Mouse (Mus musculus): ENCODE data around the gene Slc34a1. TPM values are rescaled to one million over a fixed set of nuclear protein-coding genes. Genes with fewer than 3 reads are reported as not detected.
A peak's percentile ranks its signal among the peaks of the same experiment; 100 is the strongest.

Slc34a1 gene
- polyA plus RNA-seq, 2 experiments: 0.01 TPM; not detected in 1

- no peak for ATAC-seq (ENCODE audit: insufficient read depth)
- Histone ChIP-seq H3K9ac (replicated peaks) (no peak overlapping the region), H3K36me3 (replicated peaks; ENCODE audit: control insufficient read depth, insufficient read depth, low read depth) (no peaks in the 10 kb centered on the region), H3K4me2 (ENCODE audit: low read depth) (no peak overlapping the region), H3K9me3 (ENCODE audit: control insufficient read depth, low read length) (no peaks in the 10 kb centered on the region), H3K4me3 (ENCODE audit: insufficient read depth in 1 of 2, low read depth in 2 of 2, low read length in 2 of 2) (no peak overlapping the region), H3K27me3 (ENCODE audit: control insufficient read depth, insufficient read depth, low read length) (no peaks in the 10 kb centered on the region; the same call in 1 of the 2 replicates), H3K4me1 (replicated peaks; ENCODE audit: control insufficient read depth in 2 of 2, insufficient read depth in 2 of 2, low read length in 1 of 2) (peaks cover 0 to 4% of the 10 kb centered on the region in 2 experiments; a peak in 1 of 4 replicates), H3K27ac (no peak overlapping the region)
- 55% methylated on average over 4 of the region's 4 CpGs for WGBS (ENCODE audit: insufficient replicate concordance)
- DNase-seq (ENCODE audit: low read depth in 3 of 3, low spot score in 3 of 3): peak in 1 of 3 experiments; percentile 27
- TF ChIP-seq CTCF (IDR thresholded peaks at IDR 0.05; ENCODE audit: low read depth) (peak; percentile 73), EP300 (IDR thresholded peaks at IDR 0.05; ENCODE audit: low read depth) (no peak)
Measured at GRCm38 (mm10) chr13:55392933-55393332, 5.1 kb upstream of the Slc34a1 start.

- TF ChIP-seq CTCF (IDR thresholded peaks at IDR 0.05; ENCODE audit: low read depth): no peak
- TF ChIP-seq EP300 (IDR thresholded peaks at IDR 0.05; ENCODE audit: low read depth): no peak
- Histone ChIP-seq H3K9me3 (ENCODE audit: control insufficient read depth, low read length) (no peaks in the 10 kb centered on the region), H3K27ac (no peak overlapping the region), H3K36me3 (replicated peaks; ENCODE audit: control insufficient read depth, insufficient read depth, low read depth) (no peaks in the 10 kb centered on the region), H3K9ac (replicated peaks) (no peak overlapping the region), H3K4me1 (replicated peaks; ENCODE audit: control insufficient read depth in 2 of 2, insufficient read depth in 2 of 2, low read length in 1 of 2) (no peaks in the 10 kb centered on the region), H3K4me3 (ENCODE audit: insufficient read depth in 1 of 2, low read depth in 2 of 2, low read length in 2 of 2) (no peak overlapping the region), H3K4me2 (ENCODE audit: low read depth) (no peak overlapping the region), H3K27me3 (ENCODE audit: control insufficient read depth, insufficient read depth, low read length) (peaks cover 4% of the 10 kb centered on the region)
- ATAC-seq (ENCODE audit: insufficient read depth) (no peak), DNase-seq (ENCODE audit: low read depth in 3 of 3, low spot score in 3 of 3) (no peak)
- WGBS (ENCODE audit: insufficient replicate concordance): 28% methylated on average over 5 of the region's 5 CpGs
Measured at GRCm38 (mm10) chr13:55399300-55400038, 1.5 kb downstream of the Slc34a1 start.

DNA sequence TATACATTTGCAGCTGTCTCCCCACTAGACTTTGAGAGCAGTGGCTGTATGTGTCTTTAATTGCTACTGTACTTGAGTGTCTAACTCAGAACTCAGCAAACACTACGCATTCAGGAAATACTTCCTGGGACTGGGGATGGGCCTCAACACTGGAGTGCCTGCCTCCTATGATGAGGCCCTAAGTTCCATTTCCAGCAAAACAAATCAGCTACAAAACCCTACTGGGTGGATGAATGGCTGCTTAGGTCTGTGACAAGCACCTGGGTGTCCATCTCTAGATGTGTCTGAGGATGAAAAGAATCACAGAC, 2.0 kb downstream of the Slc34a1 start:
- Histone ChIP-seq H3K4me1 (replicated peaks; ENCODE audit: control insufficient read depth in 2 of 2, insufficient read depth in 2 of 2, low read length in 1 of 2) (no peaks in the 10 kb centered on the region), H3K4me3 (ENCODE audit: insufficient read depth in 1 of 2, low read depth in 2 of 2, low read length in 2 of 2) (no peak overlapping the region), H3K36me3 (replicated peaks; ENCODE audit: control insufficient read depth, insufficient read depth, low read depth) (no peaks in the 10 kb centered on the region), H3K9me3 (ENCODE audit: control insufficient read depth, low read length) (no peaks in the 10 kb centered on the region), H3K27me3 (ENCODE audit: control insufficient read depth, insufficient read depth, low read length) (peaks cover 4% of the 10 kb centered on the region), H3K27ac (no peak overlapping the region), H3K4me2 (ENCODE audit: low read depth) (no peak overlapping the region), H3K9ac (replicated peaks) (no peak overlapping the region)
- ATAC-seq (ENCODE audit: insufficient read depth): no peak
- TF ChIP-seq CTCF (IDR thresholded peaks at IDR 0.05; ENCODE audit: low read depth) (no peak), EP300 (IDR thresholded peaks at IDR 0.05; ENCODE audit: low read depth) (no peak)
- 70% methylated on average over 1 of the region's 1 CpGs for WGBS (ENCODE audit: insufficient replicate concordance)
- no peak for DNase-seq (ENCODE audit: low read depth in 3 of 3, low spot score in 3 of 3)

DNA sequence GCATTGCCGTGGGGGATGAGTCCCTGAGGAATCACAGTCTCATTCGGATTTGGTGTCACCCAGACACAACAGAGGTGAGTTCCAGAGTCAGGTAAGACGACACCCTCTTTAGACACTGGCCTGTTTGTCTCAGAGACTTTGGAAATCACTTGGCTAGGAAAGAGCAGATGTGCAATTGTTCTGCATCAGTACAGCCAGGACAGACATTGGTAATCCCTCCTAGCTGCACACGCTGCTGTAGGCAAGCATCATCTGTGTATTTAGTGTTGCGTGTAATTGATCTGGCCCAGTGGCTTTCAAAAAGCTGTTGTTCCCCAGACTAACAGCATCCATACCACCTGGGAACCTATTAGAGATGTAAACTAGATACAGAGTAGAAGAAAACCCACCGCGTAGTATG, 5.3 kb downstream of the Slc34a1 start:
- TF ChIP-seq CTCF (IDR thresholded peaks at IDR 0.05; ENCODE audit: low read depth) (no peak), EP300 (IDR thresholded peaks at IDR 0.05; ENCODE audit: low read depth) (no peak)
- H3K4me3 ChIP-seq (ENCODE audit: insufficient read depth in 1 of 2, low read depth in 2 of 2, low read length in 2 of 2): no peak overlapping the region
- no peak overlapping the region for H3K27ac ChIP-seq
- WGBS (ENCODE audit: insufficient replicate concordance): 62% methylated on average over 7 of the region's 7 CpGs
- no peak for ATAC-seq (ENCODE audit: insufficient read depth)
- 0 out of 4 replicates have a peak, but pooled peaks cover 0 to 2% of the 10 kb centered on the region in 2 experiments for H3K4me1 ChIP-seq (replicated peaks; ENCODE audit: control insufficient read depth in 2 of 2, insufficient read depth in 2 of 2, low read length in 1 of 2)
- no peaks in the 10 kb centered on the region for H3K9me3 ChIP-seq (ENCODE audit: control insufficient read depth, low read length)
- H3K36me3 ChIP-seq (replicated peaks; ENCODE audit: control insufficient read depth, insufficient read depth, low read depth): no peaks in the 10 kb centered on the region
- peaks cover 11% of the 10 kb centered on the region for H3K27me3 ChIP-seq (ENCODE audit: control insufficient read depth, insufficient read depth, low read length)
- H3K4me2 ChIP-seq (ENCODE audit: low read depth): no peak overlapping the region
- DNase-seq (ENCODE audit: low read depth in 3 of 3, low spot score in 3 of 3): no peak
- H3K9ac ChIP-seq (replicated peaks): no peak overlapping the region

DNA sequence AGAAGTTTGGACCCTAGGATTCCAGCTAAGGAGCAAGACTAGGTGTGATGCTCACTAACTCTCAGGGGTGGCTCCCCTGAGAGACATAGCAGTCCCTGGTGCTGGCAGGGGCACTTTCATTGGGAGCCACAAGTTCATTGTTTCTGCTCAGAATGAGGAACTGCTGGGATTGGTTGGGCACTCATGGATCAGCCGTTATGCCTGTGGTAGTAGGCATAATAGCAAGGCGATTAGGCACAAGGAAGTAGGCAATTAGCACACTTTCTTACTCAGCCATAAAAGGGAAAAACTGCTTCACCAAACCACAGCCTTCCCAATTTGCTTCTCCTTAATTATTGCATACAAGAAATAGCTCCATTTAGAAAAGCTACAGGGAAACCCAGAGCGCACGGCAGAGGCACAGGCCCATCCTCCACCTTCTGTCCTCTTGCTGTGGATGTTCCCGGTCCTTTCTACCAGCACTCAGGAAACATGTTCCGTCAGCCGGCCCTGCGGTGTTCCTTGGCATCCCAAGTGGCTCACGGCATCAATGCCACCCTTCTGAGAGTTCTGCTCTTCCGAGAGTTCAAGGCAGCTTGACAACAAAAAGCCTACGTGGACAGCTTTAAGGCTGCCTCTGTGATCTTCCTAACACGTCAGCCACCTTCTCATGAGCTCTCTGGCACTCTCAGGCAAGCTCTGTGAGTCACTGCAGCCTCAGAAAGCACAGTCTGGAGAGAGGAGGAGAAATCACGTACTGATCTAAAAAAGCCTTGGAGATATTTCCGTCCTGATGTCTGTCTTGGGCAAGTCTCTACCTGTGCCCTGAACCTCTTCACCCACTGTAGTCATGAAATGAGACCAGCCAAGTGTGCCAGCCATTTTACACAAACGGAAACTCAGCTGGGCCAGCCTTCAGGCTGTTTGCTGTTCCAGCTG, 6.2 kb downstream of the Slc34a1 start:
- no peak for TF ChIP-seq CTCF (IDR thresholded peaks at IDR 0.05; ENCODE audit: low read depth)
- no peak for TF ChIP-seq EP300 (IDR thresholded peaks at IDR 0.05; ENCODE audit: low read depth)
- peaks cover 11% of the 10 kb centered on the region for H3K27me3 ChIP-seq (ENCODE audit: control insufficient read depth, insufficient read depth, low read length)

More for the DNA sequence above, 6.2 kb downstream of the Slc34a1 start:
- 50% methylated on average over 15 of the region's 15 CpGs for WGBS (ENCODE audit: insufficient replicate concordance)
- DNase-seq (ENCODE audit: low read depth in 3 of 3, low spot score in 3 of 3) (no peak), ATAC-seq (ENCODE audit: insufficient read depth) (no peak)
- Histone ChIP-seq H3K27ac (no peak overlapping the region), H3K9me3 (ENCODE audit: control insufficient read depth, low read length) (no peaks in the 10 kb centered on the region), H3K36me3 (replicated peaks; ENCODE audit: control insufficient read depth, insufficient read depth, low read depth) (no peaks in the 10 kb centered on the region), H3K4me1 (replicated peaks; ENCODE audit: control insufficient read depth in 2 of 2, insufficient read depth in 2 of 2, low read length in 1 of 2) (0 out of 4 replicates have a peak, but pooled peaks cover 0 to 2% of the 10 kb centered on the region in 2 experiments), H3K9ac (replicated peaks) (no peak overlapping the region), H3K4me2 (ENCODE audit: low read depth) (no peak overlapping the region), H3K4me3 (ENCODE audit: insufficient read depth in 1 of 2, low read depth in 2 of 2, low read length in 2 of 2) (no peak overlapping the region)
